Mouse (Mus musculus) cortical plate, adult 2 months (tissue): ENCODE measurements at regions not wholly inside any gene's neighbourhood (a gene's known extent, or its start where the extent isn't known, plus 50 kb on each side); places are given as distances from the start of the nearest gene placed in this dataset.

Experiments used
- H3K27ac ChIP-seq: fragments of 200-500 bp; 2 replicates; pipeline ENCODE4 v1.5.1; 2012; ENCODE audit warnings: low read length, control low read depth, inconsistent platforms; ENCODE audit not compliant: insufficient read depth
- H3K4me1 ChIP-seq: fragments of 200-500 bp; 2 replicates; pipeline ENCODE4 v1.6.1; 2011; ENCODE audit warnings: low read length; ENCODE audit not compliant: control insufficient read depth, insufficient read depth
- H3K4me3 ChIP-seq: fragments of 200-500 bp; 2 replicates; pipeline ENCODE4 v1.5.1; 2011; ENCODE audit warnings: mild to moderate bottlenecking, low read length, control low read depth; ENCODE audit not compliant: insufficient read depth
- CTCF ChIP-seq: fragments of 200-500 bp; IDR thresholded peaks from 2 replicates; pipeline ENCODE4 v1.5.1; 2011; ENCODE audit warnings: mild to moderate bottlenecking, control low read depth, low read length; ENCODE audit not compliant: insufficient read depth; ENCODE audit errors: extremely low read depth
- POLR2A ChIP-seq: fragments of 200-500 bp; IDR thresholded peaks from 2 replicates; pipeline ENCODE4 v1.6.1; 2011; ENCODE audit warnings: mild to moderate bottlenecking, low read length, control low read depth; ENCODE audit not compliant: insufficient read depth; ENCODE audit errors: extremely low read depth

- Histone ChIP-seq H3K4me1 (no peaks in the 10 kb centered on the region), H3K4me3 (no peak overlapping the region), H3K27ac (no peak overlapping the region)
- TF ChIP-seq POLR2A (no peak), CTCF (no peak)
Measured at GRCm38 (mm10) chr1:61086811-61087210, 109.1 kb downstream of the Icos start.

DNA sequence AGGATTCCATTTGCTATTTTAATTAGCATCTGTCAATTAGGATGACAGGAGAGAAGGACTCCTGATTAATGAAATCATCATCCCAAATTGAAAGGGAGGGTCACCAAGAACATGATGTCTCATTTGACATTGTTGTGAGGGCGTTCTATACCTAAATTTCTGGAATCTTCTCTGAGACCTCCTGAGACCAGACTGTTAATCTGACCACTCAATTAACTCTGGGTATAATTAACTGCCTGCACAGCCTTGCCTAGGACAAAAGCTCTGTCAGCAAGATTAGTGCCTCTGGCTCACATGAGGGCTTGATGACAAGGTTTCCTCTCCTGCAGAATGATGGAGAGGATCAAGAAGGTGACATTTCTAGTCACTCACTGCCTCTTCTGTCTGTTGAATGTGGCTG is 113.1 kb downstream of the Icos start:
- no peak overlapping the region for H3K27ac ChIP-seq

DNA sequence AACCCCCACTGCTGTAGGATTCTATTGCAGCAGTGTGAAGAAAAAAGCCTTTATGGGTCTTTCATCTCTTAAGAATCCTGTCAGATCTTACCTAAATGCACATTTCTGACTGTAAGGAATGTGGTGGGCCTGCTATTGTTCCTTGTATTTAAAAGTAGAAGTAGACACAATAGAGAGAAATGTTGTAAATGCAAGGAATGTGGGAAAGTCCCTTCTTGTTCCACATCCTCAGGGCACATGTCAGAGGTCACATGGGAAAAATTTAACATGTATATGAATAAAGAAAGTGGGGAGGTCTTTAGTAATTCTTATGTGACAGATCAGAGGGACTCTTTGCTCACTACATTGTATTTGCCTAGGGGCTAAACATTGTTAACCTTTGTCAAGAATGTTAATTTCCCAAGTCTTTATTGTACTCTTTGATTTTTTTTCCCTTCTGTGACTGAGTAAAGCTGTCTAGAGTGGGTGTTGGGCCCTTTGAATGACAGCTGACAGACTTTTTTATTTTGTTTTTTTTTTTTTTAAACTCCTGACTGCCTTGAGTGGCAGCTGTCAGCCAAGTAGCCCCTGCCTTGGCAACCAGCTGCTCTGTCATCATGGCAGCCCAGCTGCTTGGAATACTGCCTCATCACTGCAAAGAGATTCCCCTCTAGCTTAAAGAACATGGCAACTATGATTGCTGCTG is 117.9 kb downstream of the Icos start:
- Histone ChIP-seq H3K4me1 (no peaks in the 10 kb centered on the region), H3K4me3 (no peak overlapping the region), H3K27ac (no peak overlapping the region)
- no peak for TF ChIP-seq POLR2A

More for the DNA sequence above, 113.1 kb downstream of the Icos start:
- Histone ChIP-seq H3K4me1 (no peaks in the 10 kb centered on the region), H3K4me3 (no peak overlapping the region)
- TF ChIP-seq POLR2A (no peak), CTCF (no peak)

- H3K4me1 ChIP-seq, result no peaks in the 10 kb centered on the region
- H3K27ac ChIP-seq, result no peak overlapping the region
- H3K4me3 ChIP-seq, result no peak overlapping the region
- TF ChIP-seq CTCF (no peak), POLR2A (no peak)
Measured at GRCm38 (mm10) chr1:61099341-61099740, 121.6 kb downstream of the Icos start.

- TF ChIP-seq CTCF (no peak), POLR2A (no peak)
- no peak overlapping the region for H3K27ac ChIP-seq
- no peaks in the 10 kb centered on the region for H3K4me1 ChIP-seq
- no peak overlapping the region for H3K4me3 ChIP-seq
Measured at GRCm38 (mm10) chr1:61101679-61102078, 124.0 kb downstream of the Icos start.

DNA sequence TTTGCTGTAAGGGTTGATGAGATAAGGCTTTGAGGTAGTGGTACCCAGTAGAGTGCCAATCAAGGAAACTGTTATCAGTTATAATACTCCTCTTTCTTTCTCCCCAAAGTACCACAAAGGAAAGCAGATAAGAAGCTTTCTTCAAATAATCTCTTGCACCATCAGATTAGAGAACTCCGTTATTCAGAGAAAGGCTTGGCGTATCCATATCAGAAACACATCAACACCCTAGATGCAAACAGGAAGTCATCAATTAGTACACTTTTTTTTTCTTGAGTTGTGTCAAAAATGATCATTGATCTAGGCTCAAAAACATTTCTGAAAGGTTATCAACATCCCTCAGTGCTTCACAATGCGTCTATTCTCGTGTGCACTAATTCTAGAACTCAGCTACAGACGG is 124.6 kb downstream of the Icos start:
- Histone ChIP-seq H3K4me1 (no peaks in the 10 kb centered on the region), H3K4me3 (no peak overlapping the region), H3K27ac (no peak overlapping the region)
- TF ChIP-seq CTCF (no peak), POLR2A (no peak)

DNA sequence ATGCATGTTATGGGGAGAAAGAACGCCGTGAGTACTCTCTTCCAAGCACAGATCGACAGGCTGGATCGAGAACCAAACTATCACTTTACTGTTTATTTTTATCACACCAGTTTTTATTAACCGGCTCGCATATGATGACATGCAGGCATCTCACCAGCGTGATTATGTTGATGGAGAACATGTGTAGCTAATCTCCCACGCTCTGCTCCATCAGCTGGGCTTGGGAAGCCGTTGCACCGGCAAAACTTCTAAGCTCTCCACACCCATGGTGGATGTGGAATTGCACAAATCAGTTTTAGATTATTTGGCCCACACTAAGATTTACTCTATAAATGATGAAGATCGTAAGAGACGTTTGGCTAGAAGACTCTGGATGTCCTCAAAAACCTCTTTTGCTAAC is 125.9 kb downstream of the Icos start:
- Histone ChIP-seq H3K4me1 (no peaks in the 10 kb centered on the region), H3K27ac (no peak overlapping the region), H3K4me3 (no peak overlapping the region)
- no peak for TF ChIP-seq POLR2A
- no peak for TF ChIP-seq CTCF

DNA sequence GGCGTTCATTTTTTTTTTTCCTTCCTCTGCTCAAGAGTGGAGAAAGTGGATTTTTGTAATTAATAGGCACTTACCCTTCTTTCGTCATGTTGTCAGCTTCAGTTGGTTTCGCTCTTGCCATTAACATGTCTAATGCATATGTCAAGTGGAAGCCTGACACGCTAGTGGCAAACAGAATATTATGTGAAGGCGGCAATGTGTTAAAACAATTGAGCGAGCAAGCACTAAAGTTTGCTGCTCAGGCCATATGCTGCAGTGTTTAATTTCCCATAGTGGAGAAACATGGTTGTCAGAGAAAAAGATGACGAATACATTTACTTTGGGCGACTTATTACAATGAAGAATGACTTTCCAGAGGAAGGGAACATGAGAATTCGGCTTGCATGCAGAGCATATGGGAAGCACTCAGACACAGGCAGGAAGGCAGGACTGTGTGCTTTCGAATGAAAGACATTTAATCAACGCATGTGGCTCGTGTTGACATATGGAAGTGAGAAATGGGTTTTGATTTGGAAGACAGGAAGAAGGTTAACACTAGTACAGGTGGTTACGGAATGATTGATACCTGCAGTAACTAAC is 134.1 kb downstream of the Icos start:
- no peaks in the 10 kb centered on the region for H3K4me1 ChIP-seq
- H3K27ac ChIP-seq, result no peak overlapping the region
- TF ChIP-seq POLR2A, result no peak
- TF ChIP-seq CTCF, result no peak
- no peak overlapping the region for H3K4me3 ChIP-seq

GRCm38 (mm10) chr1:61117535-61117934 is 139.8 kb downstream of the Icos start:
- TF ChIP-seq CTCF (no peak), POLR2A (no peak)
- no peak overlapping the region for H3K4me3 ChIP-seq
- H3K4me1 ChIP-seq, result no peaks in the 10 kb centered on the region
- H3K27ac ChIP-seq, result no peak overlapping the region

- no peak overlapping the region for H3K4me3 ChIP-seq
- no peaks in the 10 kb centered on the region for H3K4me1 ChIP-seq
- no peak for TF ChIP-seq CTCF
- no peak for TF ChIP-seq POLR2A
- no peak overlapping the region for H3K27ac ChIP-seq
Measured at GRCm38 (mm10) chr1:61118071-61118470, 140.3 kb downstream of the Icos start.
